Mouse (Mus musculus) olfactory bulb, adult 2 months (tissue): ENCODE results near the gene Slc35a1.

Experiments used
- CTCF ChIP-seq: fragments of 200-500 bp; IDR thresholded peaks from 2 replicates; pipeline ENCODE4 v1.5.1; 2012; ENCODE audit warnings: low read depth, mild to moderate bottlenecking, low read length, moderate library complexity; ENCODE audit not compliant: insufficient read depth
- POLR2A ChIP-seq: fragments of 200-500 bp; IDR thresholded peaks from 2 replicates; pipeline ENCODE4 v1.6.1; 2012; ENCODE audit warnings: mild to moderate bottlenecking, low read depth, low read length, moderate library complexity; ENCODE audit not compliant: insufficient read depth

DNA sequence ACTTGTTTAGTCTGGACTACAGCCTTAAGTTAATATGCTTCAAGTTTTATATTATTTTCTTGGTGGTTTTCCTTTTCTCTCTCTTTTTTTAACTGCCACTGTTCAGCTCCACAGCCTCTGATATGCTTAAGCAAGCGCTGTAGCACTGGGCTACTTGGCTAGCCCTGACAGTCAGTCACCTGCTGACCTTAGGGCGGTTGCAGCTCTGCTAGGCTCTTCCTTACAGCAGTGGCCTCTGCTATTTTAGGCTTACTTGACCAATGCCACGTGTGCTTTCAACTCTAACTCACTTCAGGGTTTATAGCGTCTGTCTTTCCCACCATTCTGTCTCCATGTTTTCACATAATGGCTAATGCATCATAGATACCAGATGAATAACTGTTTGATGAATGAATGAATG lies 61.7 kb downstream of the Slc35a1 start:
- TF ChIP-seq CTCF (no peak), POLR2A (no peak)
